12 mouse cellular contexts compared by ENCODE assay signal in the genomic region with DNA sequence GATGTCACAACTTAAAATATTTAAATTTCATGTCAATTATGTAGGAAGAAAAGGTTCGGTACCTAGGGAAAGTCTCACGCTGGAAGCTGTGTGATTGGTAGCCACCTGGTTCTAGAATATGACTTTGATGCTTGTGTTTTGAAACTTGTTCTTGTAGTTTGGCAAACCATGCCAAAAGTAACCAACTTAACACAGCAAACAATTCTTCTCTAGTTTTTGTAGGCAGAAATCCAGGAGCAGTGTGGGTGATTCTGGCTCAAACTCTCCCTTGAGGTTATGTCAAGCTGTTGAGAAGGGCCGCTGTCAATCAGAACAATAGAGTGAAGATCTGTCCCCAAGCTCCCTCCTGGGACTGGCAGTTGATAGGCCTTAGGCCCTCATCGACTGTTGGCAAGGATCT.
"Had no signal": no experiment of that assay in that cellular context is flagged by ENCODE, and none has a peak within 500 bp of the region (broad histone marks: within the 10 kb centered on the region; RNA-seq: fewer than 3 reads in every experiment).

No protein-coding gene starts in this region.

- DNase-seq: lung, adult 18-20 months; lung, postnatal 14 days; lung, postnatal 4 days; midbrain, embryonic 14.5 days; retina, postnatal 1 day; right cerebral cortex, adult 18-20 months; right cerebral cortex, postnatal 25 days; right cerebral cortex, postnatal 4 days; spleen, adult 18-20 months; thymus, adult 18-20 months; thymus, postnatal 14 days; thymus, postnatal 36 days had no signal
